20 mouse cellular contexts compared by ENCODE assay signal in genomic region chr9:67361511-67361910, GRCm38 (mm10).
A peak's percentile ranks its signal among the peaks of the same experiment; 100 is the strongest.
DNase-seq lines count a peak whose midpoint lies in the region; ATAC-seq and TF ChIP-seq lines count a peak whose summit lies in the region.
"Had no signal": no experiment of that assay in that cellular context is flagged by ENCODE, and none has a peak within 500 bp of the region (broad histone marks: within the 10 kb centered on the region; RNA-seq: fewer than 3 reads in every experiment).

No protein-coding gene starts in this region.

- no peaks in the 10 kb centered on the region for H3K9me3 ChIP-seq in forebrain, embryonic 13.5 days (replicated peaks)
- no peaks in the 10 kb centered on the region for H3K9me3 ChIP-seq in forebrain, embryonic 11.5 days (ENCODE audit: control insufficient read depth, low read length)
- 0 out of 2 replicates have a peak, but pooled peaks cover 2% of the 10 kb centered on the region for H3K9me3 ChIP-seq in neural tube, embryonic 15.5 days (replicated peaks)
- H3K9me3 ChIP-seq in forebrain, postnatal 0 days (ENCODE audit: low read length), result no peaks in the 10 kb centered on the region
- H3K9me3 ChIP-seq: embryonic facial prominence, embryonic 12.5 days; hindbrain, embryonic 12.5 days had no signal

- WGBS in forebrain, embryonic 13.5 days, result 37% methylated on average over 5 of the region's 5 CpGs
- 66% methylated on average over 5 of the region's 5 CpGs for WGBS in forebrain, embryonic 11.5 days
- 78% methylated on average over 5 of the region's 5 CpGs for WGBS in neural tube, embryonic 15.5 days
- WGBS in forebrain, postnatal 0 days, result 32% methylated on average over 5 of the region's 5 CpGs

- no peak for DNase-seq in forebrain, embryonic 11.5 days (ENCODE audit: low spot score)
- no peak for DNase-seq in neural tube, embryonic 10.5 days (ENCODE audit: extremely low spot score, low spot score)
- DNase-seq in forebrain, postnatal 0 days, result peak; percentile 33
- DNase-seq in c-Kit-positive CD71-positive TER-119-positive erythroid progenitor cells, embryonic 14.5 days (ENCODE audit: low spot score), result no peak
- DNase-seq in kidney, postnatal 14 days, result no peak
- DNase-seq: adrenal gland, adult 2 months; adrenal gland, postnatal 25 days; cerebellum, adult 11-12 months; cerebellum, adult 9-10 months; cerebellum, postnatal 25 days; gastrocnemius, postnatal 36 days; heart, adult 11 months; heart, postnatal 36 days had no signal

- no peaks in the 10 kb centered on the region for H3K36me3 ChIP-seq in forebrain, embryonic 13.5 days (ENCODE audit: poor library complexity, severe bottlenecking)
- H3K36me3 ChIP-seq in forebrain, embryonic 11.5 days (ENCODE audit: control insufficient read depth, insufficient read depth, low read length), result no peaks in the 10 kb centered on the region
- H3K36me3 ChIP-seq in neural tube, embryonic 15.5 days, result peaks cover 23% of the 10 kb centered on the region; the same call in 1 of the 2 replicates
- no peaks in the 10 kb centered on the region; the same call in none of the 2 replicates for H3K36me3 ChIP-seq in forebrain, postnatal 0 days (ENCODE audit: insufficient read depth)
- H3K36me3 ChIP-seq: hindbrain, embryonic 12.5 days had no signal

- peak; percentile 41; the same call in 1 of the 2 replicates for ATAC-seq in forebrain, embryonic 13.5 days
- no peak for ATAC-seq in forebrain, embryonic 11.5 days (replicated peaks; ENCODE audit: low FRiP score)
- no peak for ATAC-seq in neural tube, embryonic 15.5 days (ENCODE audit: low FRiP score)
- ATAC-seq in forebrain, postnatal 0 days, result peak; percentile 62; the same call in 1 of the 2 replicates
- ATAC-seq: hindbrain, embryonic 16.5 days had no signal

- H3K27me3 ChIP-seq in forebrain, embryonic 13.5 days, result no peaks in the 10 kb centered on the region
- no peaks in the 10 kb centered on the region for H3K27me3 ChIP-seq in forebrain, embryonic 11.5 days (ENCODE audit: control insufficient read depth, insufficient read depth, low read length)
- H3K27me3 ChIP-seq in neural tube, embryonic 15.5 days (replicated peaks), result no peaks in the 10 kb centered on the region
- H3K27me3 ChIP-seq in forebrain, postnatal 0 days (ENCODE audit: insufficient read depth, low read length), result no peaks in the 10 kb centered on the region
- H3K27me3 ChIP-seq: CH12.LX; embryonic facial prominence, embryonic 12.5 days; heart, embryonic 13.5 days; hindbrain, embryonic 12.5 days had no signal

- H3K4me2 ChIP-seq in forebrain, embryonic 13.5 days, result no peak overlapping the region
- no peak overlapping the region for H3K4me2 ChIP-seq in forebrain, embryonic 11.5 days (ENCODE audit: low read depth, low read length, severe bottlenecking)
- H3K4me2 ChIP-seq in neural tube, embryonic 15.5 days, result no peak overlapping the region
- no peak overlapping the region for H3K4me2 ChIP-seq in forebrain, postnatal 0 days (ENCODE audit: low read depth)
- H3K4me2 ChIP-seq: embryonic facial prominence, embryonic 12.5 days; heart, embryonic 13.5 days; hindbrain, embryonic 12.5 days had no signal

- no peak overlapping the region for H3K4me3 ChIP-seq in forebrain, embryonic 13.5 days
- no peak overlapping the region for H3K4me3 ChIP-seq in forebrain, embryonic 11.5 days (ENCODE audit: low read depth, low read length)
- H3K4me3 ChIP-seq in neural tube, embryonic 15.5 days (replicated peaks), result no peak overlapping the region
- no peak overlapping the region for H3K4me3 ChIP-seq in forebrain, postnatal 0 days (ENCODE audit: low read depth, low read length)
- H3K4me3 ChIP-seq: embryonic facial prominence, embryonic 12.5 days; heart, embryonic 13.5 days; hindbrain, embryonic 12.5 days had no signal

- no peak for TF ChIP-seq CTCF in forebrain, postnatal 0 days (IDR thresholded peaks at IDR 0.05; ENCODE audit: low read depth)

- H3K9ac ChIP-seq in forebrain, embryonic 13.5 days, result no peak overlapping the region
- H3K9ac ChIP-seq in forebrain, embryonic 11.5 days (ENCODE audit: low read length), result no peak overlapping the region
- H3K9ac ChIP-seq in neural tube, embryonic 15.5 days (replicated peaks), result no peak overlapping the region
- H3K9ac ChIP-seq in forebrain, postnatal 0 days, result no peak overlapping the region
- H3K9ac ChIP-seq: embryonic facial prominence, embryonic 12.5 days; heart, embryonic 13.5 days; hindbrain, embryonic 12.5 days had no signal

- H3K27ac ChIP-seq in forebrain, embryonic 13.5 days, result no peak overlapping the region
- H3K27ac ChIP-seq in forebrain, embryonic 11.5 days (ENCODE audit: low read depth, low read length), result no peak overlapping the region
- peak overlapping the region; percentile 13; the same call in 1 of the 2 replicates for H3K27ac ChIP-seq in neural tube, embryonic 15.5 days (replicated peaks)
- H3K27ac ChIP-seq in forebrain, postnatal 0 days (ENCODE audit: low read depth, low read length), result no peak overlapping the region
- H3K27ac ChIP-seq: embryonic facial prominence, embryonic 12.5 days; heart, embryonic 13.5 days; hindbrain, embryonic 12.5 days had no signal

- H3K4me1 ChIP-seq in forebrain, embryonic 13.5 days, result peaks cover 17% of the 10 kb centered on the region
- no peaks in the 10 kb centered on the region; the same call in 1 of the 2 replicates for H3K4me1 ChIP-seq in forebrain, embryonic 11.5 days (replicated peaks; ENCODE audit: control insufficient read depth, insufficient read depth, low read length)
- no peaks in the 10 kb centered on the region for H3K4me1 ChIP-seq in neural tube, embryonic 15.5 days
- no peaks in the 10 kb centered on the region for H3K4me1 ChIP-seq in forebrain, postnatal 0 days (ENCODE audit: insufficient read depth)
- H3K4me1 ChIP-seq: hindbrain, embryonic 12.5 days had no signal

Comparison
In these comparisons a context has a peak if more than half of its experiments do, and no peak if none do; other contexts are left out.
1. ATAC-seq: peak in forebrain, embryonic 13.5 days (single experiment) and forebrain, postnatal 0 days (single experiment); none in forebrain, embryonic 11.5 days (single experiment) and neural tube, embryonic 15.5 days (single experiment).